Mouse (Mus musculus) heart, postnatal 0 days (tissue): ENCODE results near the gene Alk.

Experiments used
- CTCF ChIP-seq: IDR thresholded peaks from 2 replicates; pipeline ENCODE4 v1.5.1; 2016; ENCODE audit warnings: antibody characterized with exemption, control low read depth, low read depth
- EP300 ChIP-seq: IDR thresholded peaks from 2 replicates; pipeline ENCODE4 v1.6.1; 2016; ENCODE audit warnings: antibody characterized with exemption, low read depth

GRCm38 (mm10) chr17:72121660-72122059 is 482.8 kb downstream of the Alk start:
- TF ChIP-seq CTCF (no peak), EP300 (no peak)
